Mouse (Mus musculus): ENCODE results near the gene Bicral.
"Not testable (repeated sequence)": the region's sequence is repeated elsewhere in the genome, so short reads cannot be mapped to it uniquely, and the experiment has no call there.

Gene Bicral

DNA sequence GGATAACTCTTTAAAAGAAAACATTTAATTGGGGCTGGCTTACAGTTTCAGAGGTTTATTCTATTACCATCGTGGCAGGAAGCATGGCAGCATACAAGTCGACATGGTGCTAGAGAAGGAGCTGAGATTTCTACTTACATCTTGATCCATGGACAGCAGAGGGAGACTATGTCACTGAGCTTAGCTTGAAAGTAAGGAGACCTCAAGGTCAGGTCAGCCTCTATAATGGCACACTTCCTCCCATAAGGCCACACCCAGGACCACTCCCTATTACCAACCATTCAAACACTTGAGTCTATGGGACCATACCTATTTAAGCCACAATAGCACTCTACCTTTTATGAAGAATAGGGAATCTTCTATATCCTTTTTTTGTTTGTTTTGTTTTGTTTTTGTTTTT lies 65.3 kb downstream of the Bicral start:
- DNase-seq, result no peak

DNA sequence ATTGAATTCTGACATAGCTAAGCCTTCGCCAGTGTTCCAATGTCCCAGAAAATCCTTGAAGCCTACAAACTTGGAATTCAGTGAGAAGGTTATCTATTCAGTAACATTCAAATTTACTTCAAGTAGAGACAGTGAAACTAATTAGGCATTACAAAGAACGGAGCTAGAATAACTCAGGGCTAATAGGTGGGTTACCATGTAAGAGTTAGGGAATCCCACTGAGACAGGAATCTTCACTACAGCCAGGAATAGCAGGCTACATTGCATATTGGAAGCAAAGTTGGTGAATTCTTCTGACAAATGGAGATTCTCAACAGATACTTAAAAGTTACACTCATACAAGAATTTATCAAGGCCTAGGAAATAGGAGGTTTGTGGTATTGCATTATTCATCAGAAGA lies 70.3 kb downstream of the Bicral start:
- DNase-seq, result not testable (repeated sequence)

DNA sequence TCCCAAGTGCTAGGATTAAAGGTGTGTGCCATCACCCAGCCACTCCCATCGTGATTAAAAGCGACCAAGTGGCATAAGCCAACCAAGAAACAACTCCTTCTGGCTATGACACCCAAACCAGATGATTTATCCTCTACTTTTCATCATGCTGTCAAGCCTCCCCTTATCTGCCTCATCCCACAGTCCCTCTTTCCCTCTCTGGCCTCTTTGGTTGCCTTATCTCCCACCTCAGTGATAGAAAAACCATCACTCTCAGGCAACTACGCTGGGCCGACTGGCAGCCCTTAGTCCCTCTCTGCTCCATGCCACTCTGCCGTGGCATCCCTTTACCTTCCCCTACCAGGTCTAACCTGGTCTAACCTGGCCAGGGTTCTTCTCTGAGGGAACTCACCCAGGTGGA lies 71.3 kb downstream of the Bicral start:
- DNase-seq, result no peak

DNA sequence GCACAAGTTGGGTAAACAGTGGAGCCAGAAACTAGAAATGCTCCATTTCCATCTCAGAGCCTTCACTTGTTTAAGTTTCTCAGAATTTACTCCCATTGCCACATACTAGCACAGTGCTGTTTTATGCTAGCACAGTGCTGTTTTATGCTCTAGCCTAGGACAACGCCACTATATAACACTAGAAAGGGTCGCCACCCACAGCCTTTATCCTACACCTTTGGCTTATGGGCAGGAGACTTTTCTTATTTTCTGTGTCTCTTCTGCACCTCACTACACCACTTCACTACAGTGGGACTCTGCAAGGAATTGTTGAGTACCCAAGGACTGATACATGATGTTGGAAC lies 75.1 kb downstream of the Bicral start:
- no peak for DNase-seq

DNA sequence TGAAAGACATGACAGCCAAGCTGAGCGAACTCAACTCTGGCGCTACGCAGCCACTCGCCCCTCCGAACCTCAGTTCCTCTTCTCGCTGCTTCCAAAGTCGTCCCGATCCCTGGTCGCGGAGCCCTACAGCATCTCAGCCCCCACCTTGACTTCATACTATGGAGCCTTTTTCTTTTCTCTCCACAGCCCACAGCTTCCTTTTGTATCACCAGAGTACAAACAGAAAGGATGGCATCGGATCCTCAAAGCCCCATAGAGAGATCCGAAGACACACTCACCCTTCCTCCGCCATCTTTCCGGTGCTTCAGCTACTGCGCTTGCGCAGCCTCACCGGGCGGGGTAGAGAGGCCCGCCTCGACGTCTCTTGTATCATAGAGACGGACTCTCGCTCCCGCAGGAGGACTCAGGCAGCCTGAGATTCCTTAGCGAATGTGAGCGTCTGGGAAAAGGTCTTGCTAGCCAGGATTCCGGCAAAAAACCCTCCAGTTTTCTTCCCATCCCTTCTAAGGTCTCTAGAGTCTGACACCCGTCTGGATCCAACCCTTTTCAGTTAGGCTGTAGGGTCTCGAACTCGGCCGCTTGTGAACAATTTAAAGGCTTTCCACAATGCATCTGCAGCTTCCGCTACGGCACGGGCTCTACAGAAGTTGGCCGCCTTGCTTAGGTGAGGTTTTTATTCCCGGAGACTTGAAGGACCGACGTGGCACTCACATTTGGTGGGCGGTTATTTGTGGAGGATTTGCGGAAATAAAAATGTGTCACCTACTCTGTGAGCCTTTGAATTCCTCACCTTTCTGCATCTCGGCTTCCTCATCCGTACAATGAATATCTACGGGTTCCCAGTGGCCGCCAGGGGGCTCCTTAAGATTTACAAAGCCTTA lies 75.7 kb downstream of the Bicral start, which contains the start of gene Rpl7l1:
Gene Rpl7l1, minus strand, starts transcription at position 332 of the 881 bp plus-strand sequence.
- peak; percentile 90 for DNase-seq

DNA sequence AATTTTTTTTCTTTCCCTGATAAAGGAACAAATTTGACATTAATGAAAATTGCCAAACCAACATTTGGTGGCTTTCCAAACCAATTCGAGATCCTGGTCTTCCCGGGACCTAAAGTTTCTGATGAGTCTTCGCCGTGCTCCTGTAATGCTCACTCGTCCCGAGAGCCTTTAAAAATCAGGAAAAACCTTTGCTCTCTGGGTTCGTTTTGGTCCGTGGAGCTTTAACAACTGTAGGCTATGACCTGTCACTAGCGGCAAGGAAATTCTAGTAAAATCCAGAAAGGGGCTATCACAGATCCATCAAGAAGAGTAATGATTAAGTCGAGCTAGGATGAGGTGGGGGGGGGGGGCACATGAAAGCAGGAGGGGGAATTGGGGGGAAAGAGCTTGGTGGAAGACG lies 76.4 kb downstream of the Bicral start:
- no peak for DNase-seq

DNA sequence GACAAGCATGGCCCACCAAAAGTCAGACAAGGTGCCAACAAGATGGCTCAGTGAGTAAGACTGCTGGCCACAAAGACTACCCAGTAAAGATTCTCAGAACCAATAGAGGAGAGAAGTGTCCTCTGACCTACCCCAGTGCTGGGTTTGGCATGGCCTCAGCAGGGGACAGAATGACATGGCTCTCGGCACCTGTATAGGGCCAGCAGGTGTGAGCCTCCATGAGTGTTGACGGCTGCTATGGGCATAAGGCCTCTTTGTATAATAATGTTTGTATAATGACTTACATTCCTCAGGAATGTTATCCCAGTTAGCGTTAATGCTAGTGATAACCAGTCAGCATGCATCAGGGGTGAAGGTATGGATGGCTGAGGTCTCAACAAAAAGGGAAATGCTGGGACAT lies 82.2 kb downstream of the Bicral start:
- no peak for DNase-seq

DNA sequence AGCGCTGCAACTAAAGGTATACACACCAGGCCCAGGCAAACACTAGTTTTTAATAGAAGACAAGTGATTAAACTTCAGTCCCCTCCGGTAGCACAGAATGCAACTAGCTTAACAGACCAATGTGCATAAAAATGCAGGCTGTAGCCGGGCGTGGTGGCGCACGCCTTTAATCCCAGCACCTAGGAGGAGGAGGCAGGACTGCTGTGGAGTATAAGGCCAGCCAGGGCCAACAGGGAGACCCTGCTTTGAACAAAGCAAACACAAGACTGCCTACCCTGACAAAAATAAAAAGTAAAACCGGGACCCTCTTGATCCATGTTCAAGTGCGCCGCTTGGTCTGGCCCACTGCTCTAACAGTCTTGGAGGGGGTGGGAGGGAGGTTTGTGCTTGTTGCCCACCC lies 83.2 kb downstream of the Bicral start:
- no peak for DNase-seq

DNA sequence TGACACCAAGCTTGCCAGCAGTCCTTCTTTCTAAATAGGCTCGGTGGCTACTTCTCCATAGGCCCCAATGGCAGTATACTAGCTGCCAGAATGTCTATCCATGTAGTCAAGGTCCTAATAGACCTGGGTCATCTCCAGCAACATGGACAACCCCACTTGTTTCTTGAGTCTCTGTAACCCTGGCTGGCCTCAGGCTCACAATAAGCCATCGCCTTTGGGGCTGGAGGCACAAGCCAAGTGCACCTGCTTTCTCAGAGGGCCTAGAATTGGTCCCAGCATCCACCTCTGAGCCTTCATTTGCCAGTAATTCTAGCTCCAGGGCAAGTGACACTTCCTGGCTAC lies 84.2 kb downstream of the Bicral start:
- no peak for DNase-seq

DNA sequence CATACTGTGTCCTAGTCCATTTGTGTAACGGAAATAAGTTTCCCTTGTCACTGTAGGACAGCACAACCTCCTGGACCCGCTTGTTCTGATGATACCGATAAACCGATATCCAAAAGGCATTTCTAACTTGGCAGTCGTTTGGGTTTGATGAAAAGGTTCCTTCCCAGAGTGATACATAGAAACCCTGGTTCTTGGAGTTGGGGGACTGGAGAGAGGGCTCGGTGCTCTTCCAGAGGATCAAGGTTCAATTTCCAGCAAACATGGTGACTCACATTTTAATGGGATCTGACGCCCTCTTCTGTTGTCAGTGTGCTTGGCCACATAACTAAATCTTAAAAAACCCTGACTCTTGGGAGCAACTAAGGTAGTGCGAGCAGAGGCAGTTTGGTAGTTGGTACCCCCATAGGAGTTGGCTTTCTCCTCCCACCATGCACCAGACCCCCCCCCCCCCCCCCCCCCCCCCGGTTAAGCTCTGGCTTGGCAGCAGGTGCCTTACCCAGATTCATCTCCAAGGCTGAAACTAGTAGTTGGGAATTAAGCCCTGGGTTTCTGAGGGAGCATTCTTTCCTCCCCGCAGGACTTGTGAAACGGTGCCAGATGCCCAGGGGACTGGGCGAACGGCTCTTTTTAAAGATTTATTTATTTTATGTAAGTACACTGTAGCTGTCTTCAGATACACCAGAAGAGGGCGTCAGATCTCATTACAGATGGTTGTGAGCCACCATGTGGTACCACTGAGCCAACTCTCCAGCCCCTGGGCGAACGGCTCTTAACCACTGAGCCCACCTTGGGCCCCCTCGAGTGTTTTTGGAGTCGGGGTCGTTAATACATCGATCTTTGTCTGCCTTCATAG lies 84.8 kb downstream of the Bicral start:
- no peak for DNase-seq

DNA sequence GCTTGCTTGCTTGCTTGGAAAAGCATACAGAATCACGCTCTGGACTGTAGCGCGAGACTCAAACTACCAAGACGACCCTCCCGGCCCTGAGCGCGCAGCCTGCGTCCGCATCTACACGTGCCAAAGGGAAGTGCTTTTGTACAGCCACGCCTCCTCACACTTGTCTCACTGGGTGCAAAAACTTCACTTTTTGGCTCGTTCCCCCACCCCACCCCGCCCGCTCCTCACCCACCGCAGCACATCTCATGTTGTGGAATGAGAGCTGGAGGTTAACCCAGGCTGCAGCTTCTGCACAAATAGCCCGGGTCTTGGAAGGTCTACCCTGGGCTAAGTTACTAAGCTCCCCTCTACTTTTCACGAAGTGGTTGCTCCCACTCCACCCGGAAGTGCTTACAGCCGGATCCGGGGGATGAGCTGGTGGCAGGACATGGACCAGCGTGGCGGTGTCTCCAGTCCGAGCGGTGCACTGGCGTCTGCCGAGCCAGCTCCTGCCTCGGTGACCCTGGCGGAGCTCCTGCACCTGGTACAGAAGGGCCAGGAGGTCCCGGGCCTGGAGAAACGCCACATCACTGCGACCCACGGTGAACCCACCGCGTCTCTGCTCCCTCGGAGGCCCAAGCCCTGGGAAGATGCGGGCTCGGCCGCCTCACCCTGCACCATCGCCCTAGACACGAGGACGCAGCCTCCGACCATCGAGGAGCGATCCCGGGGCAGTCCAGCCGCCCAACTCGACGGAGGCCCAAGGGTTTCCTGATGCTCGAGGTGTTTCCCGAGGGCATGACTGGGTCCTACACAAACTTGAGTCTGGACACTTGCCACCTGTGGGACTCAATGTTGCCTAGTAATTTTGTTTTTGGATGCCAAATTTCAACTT lies 85.6 kb downstream of the Bicral start, which contains the start of gene 2310039H08Rik:
Gene 2310039H08Rik, plus strand, starts transcription at position 232 of the 874 bp plus-strand sequence.
- DNase-seq, result peak; percentile 80

DNA sequence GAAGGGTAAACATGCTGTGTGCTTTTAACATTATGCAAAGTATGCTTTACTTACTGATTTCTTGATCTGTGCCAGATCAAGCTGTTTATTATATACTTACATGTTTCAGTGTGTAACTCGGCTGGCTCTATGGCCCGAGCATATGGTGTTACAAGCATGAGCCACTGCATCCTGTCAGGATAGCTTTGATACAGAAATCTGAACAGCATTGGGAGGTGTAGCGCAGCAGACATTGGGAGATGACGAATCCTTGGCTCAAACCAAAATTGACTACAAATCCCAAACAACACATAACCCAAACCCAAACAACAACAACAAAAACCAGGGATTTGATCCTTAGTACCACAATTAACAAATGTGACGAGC lies 86.3 kb downstream of the Bicral start:
- no peak for DNase-seq

DNA sequence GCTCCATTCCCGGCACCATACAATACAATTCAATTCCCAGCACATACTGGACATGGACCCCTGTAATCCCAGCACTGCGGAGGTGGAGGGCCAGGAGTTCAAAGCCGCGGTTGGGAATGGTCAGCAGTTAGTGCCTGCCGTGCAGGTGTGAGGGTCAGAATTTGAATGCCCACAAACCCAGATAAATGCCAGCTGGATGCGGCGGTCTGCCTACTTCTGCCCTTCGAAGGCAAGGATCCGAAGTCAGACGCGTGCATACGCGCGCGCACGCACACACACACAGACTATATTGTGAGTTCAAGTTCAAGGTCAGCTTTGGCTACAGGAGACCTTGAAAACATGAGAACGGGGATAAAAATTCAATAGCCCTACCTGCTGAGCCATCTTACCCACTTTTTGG lies 86.7 kb downstream of the Bicral start:
- peak; percentile 33 for DNase-seq

DNA sequence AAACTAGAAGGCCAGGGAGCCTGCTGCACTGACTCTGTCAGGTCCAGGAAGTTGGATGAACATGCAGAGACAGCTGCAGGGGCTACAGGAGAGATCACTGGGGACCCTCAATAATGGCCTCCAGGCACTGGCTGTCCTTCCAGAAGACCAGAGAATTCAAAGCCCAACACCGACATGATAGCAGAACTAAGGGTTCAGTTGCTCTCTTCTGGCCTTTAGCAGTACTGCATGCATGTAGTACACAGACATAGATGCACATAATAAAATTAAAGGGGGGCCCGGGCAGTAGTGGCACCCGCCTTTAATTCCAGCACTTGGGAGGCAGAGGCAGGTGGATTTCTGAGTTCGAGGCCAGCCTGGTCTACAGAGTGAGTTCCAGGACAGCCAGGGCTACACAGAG lies 87.3 kb downstream of the Bicral start:
- no peak for DNase-seq

DNA sequence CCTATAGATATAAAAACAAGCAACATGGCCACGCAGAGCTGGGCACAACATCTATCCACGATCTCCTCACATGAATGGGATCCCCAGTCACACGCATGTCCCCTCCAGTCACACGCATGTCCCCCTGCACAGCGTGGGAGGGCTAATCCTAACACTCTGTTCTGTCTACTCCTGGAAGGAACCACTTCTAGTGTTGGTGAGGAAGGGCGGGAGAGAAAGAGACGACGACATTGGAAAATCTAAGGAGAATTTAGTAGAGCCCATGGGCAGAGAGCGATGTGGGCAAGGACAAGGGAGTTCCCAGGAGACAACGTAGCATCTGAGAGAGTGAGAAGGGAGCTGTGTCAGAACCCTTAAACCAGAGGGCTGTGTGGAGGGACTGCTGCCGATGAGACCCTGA lies 87.7 kb downstream of the Bicral start:
- no peak for DNase-seq

DNA sequence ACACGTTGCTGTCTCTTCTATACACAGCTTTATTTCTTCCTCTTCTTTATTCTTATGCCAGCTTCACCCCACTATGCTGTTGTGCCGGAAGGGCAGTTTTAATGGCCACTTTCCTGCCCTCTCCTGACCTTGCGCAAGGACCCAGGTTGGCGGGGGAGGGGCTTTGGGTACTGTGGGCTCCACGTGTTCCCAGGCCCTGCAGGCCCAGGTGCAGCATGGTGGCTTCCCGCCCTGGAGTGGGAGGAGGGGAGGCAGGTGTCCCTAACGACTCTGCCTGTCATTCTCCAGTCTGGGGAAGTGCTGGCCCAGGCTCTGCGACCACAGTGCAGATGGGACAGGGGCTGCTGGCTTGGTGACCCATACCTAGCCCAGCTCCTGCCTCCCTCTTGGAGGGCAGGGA lies 90.4 kb downstream of the Bicral start:
- DNase-seq, result no peak

DNA sequence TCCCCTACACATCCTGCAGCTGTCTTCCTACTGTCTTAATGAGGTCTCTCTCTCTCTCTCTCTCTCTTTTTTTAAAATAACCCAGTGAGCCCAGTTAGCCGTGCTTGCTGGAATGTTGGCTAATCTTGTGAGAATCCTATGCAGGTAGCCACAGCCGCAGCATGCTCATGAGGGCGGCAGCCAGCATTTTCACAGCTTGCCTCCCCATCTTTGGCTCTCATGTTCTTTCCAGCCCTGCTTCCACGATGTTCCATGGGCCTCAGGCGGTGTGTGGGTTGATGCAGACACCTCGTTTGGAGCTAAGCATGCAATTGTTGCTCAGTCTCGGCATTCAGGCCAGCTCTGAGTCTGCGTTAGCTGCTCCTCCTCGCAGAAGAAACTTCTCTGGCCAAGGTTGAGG lies 93.4 kb downstream of the Bicral start:
- DNase-seq, result not testable (repeated sequence)

DNA sequence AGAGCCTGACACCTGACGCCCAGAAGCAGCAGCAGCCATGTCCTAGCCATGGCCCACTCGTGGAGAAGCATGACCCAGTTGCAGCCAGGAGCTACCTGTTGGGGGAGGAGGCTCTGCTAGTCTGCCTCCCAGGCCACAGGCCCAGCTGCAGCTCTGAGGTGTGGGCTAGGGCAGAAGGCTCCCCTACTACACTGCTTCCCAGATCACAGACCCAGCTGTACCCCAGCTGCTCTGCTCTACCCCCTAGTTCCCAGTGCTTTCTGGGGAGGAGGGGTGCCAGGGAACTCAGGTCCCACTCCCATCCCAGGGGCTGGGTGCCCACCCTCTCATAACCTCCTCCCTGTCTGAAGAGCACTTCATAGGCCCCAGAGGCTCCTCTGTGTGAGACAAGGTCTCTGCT lies 94.7 kb downstream of the Bicral start, which contains the start of gene Ptcra:
Gene Ptcra, minus strand, starts transcription at position 169 of the 400 bp plus-strand sequence.
- DNase-seq, result no peak

DNA sequence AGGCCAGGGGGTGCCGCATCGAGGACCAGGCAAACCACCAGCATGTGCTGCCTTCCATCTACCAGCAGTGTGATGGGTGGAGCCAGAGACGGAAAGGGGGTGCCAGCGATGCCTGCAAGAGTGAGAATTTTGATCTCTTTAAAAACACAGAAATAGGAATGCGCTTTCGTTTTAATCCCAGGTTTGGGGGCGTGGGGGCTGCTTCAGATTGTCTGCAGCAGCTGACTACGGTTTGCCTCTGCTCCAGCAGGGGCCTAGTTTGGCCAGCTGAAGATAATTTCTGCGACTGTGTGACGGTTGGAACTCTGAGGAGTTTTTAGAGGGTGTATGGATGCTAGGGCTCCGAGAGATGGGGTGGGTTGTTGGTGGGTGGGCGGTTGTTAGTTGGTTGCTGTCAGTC lies 99.5 kb downstream of the Bicral start:
- DNase-seq, result no peak

DNA sequence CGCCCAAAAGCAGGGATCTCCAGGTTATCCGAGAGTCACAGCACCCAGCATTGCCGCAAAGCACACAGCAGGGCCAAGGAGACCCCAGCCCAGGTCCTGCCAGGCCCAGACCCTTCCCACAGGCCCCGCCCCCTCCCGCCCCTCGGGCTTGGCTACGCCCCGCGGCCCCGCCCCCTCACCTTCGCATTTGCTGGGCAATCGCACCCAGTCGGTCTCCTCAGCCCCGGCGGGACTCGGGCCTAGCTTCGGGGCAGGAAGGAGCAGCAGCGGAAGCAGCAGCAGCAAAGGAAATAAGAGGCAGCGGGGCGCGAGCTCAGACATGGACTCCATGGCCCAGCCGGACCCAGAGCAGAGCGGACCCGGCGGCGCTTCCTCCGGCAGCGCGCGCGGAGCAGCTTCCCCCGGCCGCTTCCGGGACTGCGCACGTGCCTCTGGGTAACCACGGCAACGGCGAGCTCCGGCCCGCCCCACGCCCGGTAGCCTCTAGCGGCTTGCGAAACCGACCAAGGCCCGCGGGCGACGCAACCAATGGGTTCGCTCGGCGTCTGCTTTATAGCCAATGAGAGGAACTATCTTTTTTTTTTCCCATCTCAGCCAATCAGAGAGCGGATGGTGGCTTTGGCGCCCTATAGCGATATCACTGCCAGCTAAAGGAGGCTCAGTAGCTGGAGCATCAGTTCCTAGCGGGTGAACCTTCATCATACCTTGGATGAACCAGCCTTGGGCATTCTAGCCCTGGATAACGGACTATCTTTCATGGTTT lies 106.3 kb downstream of the Bicral start, which contains the start of gene Cnpy3:
Gene Cnpy3, minus strand, starts transcription at position 421 of the 763 bp plus-strand sequence.
- DNase-seq, result peak; percentile 96

DNA sequence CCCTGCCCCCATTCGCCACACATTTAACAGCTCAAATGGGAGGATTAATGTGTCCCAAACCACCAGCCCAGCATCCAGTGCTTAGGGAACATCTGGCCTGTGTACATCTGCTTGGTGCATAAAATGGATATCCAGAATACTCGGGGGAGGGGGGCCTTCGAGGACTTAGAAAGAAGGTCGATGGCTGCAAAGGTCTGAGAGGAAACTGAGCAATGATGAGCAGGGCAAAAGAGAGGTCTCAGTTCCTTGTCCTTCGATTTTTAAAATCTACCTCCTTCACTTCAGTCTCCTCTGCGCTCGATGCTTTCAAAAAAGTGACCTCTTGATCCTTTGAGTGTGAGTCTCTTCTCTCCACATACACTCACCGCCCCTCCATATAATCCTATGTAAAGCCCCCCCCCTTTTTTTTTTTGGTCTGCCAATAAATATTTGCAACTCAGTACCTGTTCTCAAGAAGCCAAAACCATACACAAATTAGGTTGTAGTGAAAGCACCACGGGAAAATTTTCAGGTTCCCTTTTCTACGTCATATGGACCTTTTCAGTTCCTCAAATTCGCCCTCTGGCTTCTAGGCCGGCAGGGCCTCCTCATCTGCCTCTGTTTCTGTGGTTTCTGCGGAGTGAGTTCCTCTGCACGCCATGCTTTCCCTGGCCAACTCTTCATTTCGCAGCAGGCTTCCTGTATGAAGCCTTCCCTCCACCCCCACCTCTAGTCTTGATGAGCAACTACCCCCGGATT lies 107.1 kb downstream of the Bicral start:
- DNase-seq, result no peak
